Comparison of ENCODE assay signal across 23 mouse cellular contexts in the genomic region with DNA sequence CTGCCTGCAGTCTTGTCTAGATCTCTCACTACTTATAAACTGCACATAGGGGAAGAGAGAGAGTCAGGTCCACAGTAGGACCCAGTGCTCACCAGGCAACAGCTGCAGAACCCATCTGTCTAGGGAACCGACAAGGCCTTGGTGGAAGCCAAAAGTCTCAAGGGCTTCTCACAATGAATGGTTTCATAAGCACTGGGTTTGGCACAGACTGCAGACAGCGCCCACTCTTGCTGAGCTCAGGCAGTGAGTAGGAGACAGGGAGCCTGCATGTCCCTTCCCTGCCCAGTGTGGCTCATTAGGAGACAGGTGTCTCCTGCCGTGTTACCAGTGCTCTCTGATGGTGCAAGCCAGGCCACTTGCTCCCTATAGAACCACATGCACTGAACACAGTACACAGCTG. TPM values are rescaled to one million over a fixed set of nuclear protein-coding genes. Genes with fewer than 3 reads are reported as not detected.
DNase-seq lines count a peak whose midpoint lies in the region; ATAC-seq and TF ChIP-seq lines count a peak whose summit lies in the region.
"Had no signal": no experiment of that assay in that cellular context is flagged by ENCODE, and none has a peak within 500 bp of the region (broad histone marks: within the 10 kb centered on the region; RNA-seq: fewer than 3 reads in every experiment).

No protein-coding gene starts in this region.

- no peak for ATAC-seq in forebrain, embryonic 11.5 days (replicated peaks; ENCODE audit: low FRiP score)
- ATAC-seq in forebrain, embryonic 16.5 days, result no peak
- ATAC-seq in erythroblast, adult 5-6 weeks (replicated peaks; ENCODE audit: low FRiP score, poor library complexity, severe bottlenecking), result no peak
- ATAC-seq in midbrain, postnatal 0 days (ENCODE audit: low FRiP score), result no peak
- no peak for ATAC-seq in liver, embryonic 11.5 days (replicated peaks; ENCODE audit: low FRiP score)
- ATAC-seq: hindbrain, embryonic 16.5 days had no signal

- no peak overlapping the region for H3K9ac ChIP-seq in forebrain, embryonic 11.5 days (ENCODE audit: low read length)
- no peak overlapping the region for H3K9ac ChIP-seq in forebrain, embryonic 16.5 days (replicated peaks; ENCODE audit: low read depth, low read length)
- H3K9ac ChIP-seq in midbrain, postnatal 0 days (replicated peaks; ENCODE audit: low read length, poor library complexity, severe bottlenecking), result no peak overlapping the region
- H3K9ac ChIP-seq in liver, embryonic 11.5 days (ENCODE audit: low read depth, low read length), result no peak overlapping the region
- H3K9ac ChIP-seq: forebrain, embryonic 12.5 days; heart, embryonic 15.5 days had no signal

- no peak for TF ChIP-seq CTCF in midbrain, postnatal 0 days (IDR thresholded peaks at IDR 0.05)

- no peak overlapping the region for H3K4me2 ChIP-seq in forebrain, embryonic 11.5 days (ENCODE audit: low read depth, low read length, severe bottlenecking)
- no peak overlapping the region for H3K4me2 ChIP-seq in forebrain, embryonic 16.5 days (ENCODE audit: low read length)
- no peak overlapping the region for H3K4me2 ChIP-seq in midbrain, postnatal 0 days (ENCODE audit: low read depth, low read length, poor library complexity, severe bottlenecking)
- no peak overlapping the region for H3K4me2 ChIP-seq in liver, embryonic 11.5 days
- H3K4me2 ChIP-seq: forebrain, embryonic 12.5 days; heart, embryonic 15.5 days had no signal

- no peak overlapping the region for H3K4me3 ChIP-seq in forebrain, embryonic 11.5 days (ENCODE audit: low read depth, low read length)
- H3K4me3 ChIP-seq in forebrain, embryonic 16.5 days (replicated peaks; ENCODE audit: low read length), result no peak overlapping the region
- no peak overlapping the region for H3K4me3 ChIP-seq in midbrain, postnatal 0 days (ENCODE audit: low read depth, low read length)
- no peak overlapping the region for H3K4me3 ChIP-seq in liver, embryonic 11.5 days (ENCODE audit: low read depth, low read length)
- H3K4me3 ChIP-seq: forebrain, embryonic 12.5 days; heart, embryonic 15.5 days had no signal

- H3K27me3 ChIP-seq in forebrain, embryonic 11.5 days (ENCODE audit: control insufficient read depth, insufficient read depth, low read length), result no peaks in the 10 kb centered on the region
- no peaks in the 10 kb centered on the region for H3K27me3 ChIP-seq in forebrain, embryonic 16.5 days (replicated peaks; ENCODE audit: control insufficient read depth, insufficient read depth, low read length)
- H3K27me3 ChIP-seq in midbrain, postnatal 0 days (ENCODE audit: insufficient read depth, low read length), result no peaks in the 10 kb centered on the region
- no peaks in the 10 kb centered on the region for H3K27me3 ChIP-seq in liver, embryonic 11.5 days (replicated peaks; ENCODE audit: control insufficient read depth, insufficient read depth, low read length)
- H3K27me3 ChIP-seq: forebrain, embryonic 12.5 days; heart, embryonic 15.5 days had no signal

- DNase-seq in forebrain, embryonic 11.5 days (ENCODE audit: low spot score), result peak; percentile 21
- peak; percentile 84 for DNase-seq in right cerebral cortex, adult 18-20 months
- no peak for DNase-seq in right cerebral cortex, postnatal 4 days
- peak; percentile 67 to 79 for DNase-seq in layer of hippocampus, postnatal 36 days
- DNase-seq in midbrain, postnatal 0 days (ENCODE audit: low spot score), result no peak
- no peak for DNase-seq in liver, embryonic 11.5 days (ENCODE audit: low spot score)
- DNase-seq: cerebellum, adult 9-11 months had no signal

- peaks cover 4% of the 10 kb centered on the region; the same call in 1 of the 2 replicates for H3K36me3 ChIP-seq in forebrain, embryonic 11.5 days (ENCODE audit: control insufficient read depth, insufficient read depth, low read length)
- H3K36me3 ChIP-seq in forebrain, embryonic 16.5 days (ENCODE audit: control insufficient read depth, insufficient read depth), result peaks cover 10% of the 10 kb centered on the region
- H3K36me3 ChIP-seq in midbrain, postnatal 0 days (ENCODE audit: insufficient read depth, low read length), result peaks cover 34% of the 10 kb centered on the region
- peaks cover 6% of the 10 kb centered on the region; the same call in 1 of the 2 replicates for H3K36me3 ChIP-seq in liver, embryonic 11.5 days (ENCODE audit: control insufficient read depth, insufficient read depth, low read length)

- peaks cover 8% of the 10 kb centered on the region; the same call in 1 of the 2 replicates for H3K4me1 ChIP-seq in forebrain, embryonic 11.5 days (replicated peaks; ENCODE audit: control insufficient read depth, insufficient read depth, low read length)
- peaks cover 20% of the 10 kb centered on the region for H3K4me1 ChIP-seq in forebrain, embryonic 16.5 days (replicated peaks; ENCODE audit: control insufficient read depth, insufficient read depth, low read length)
- H3K4me1 ChIP-seq in midbrain, postnatal 0 days (ENCODE audit: insufficient read depth, low read length), result peaks cover 11% of the 10 kb centered on the region
- H3K4me1 ChIP-seq in liver, embryonic 11.5 days (replicated peaks; ENCODE audit: control insufficient read depth, insufficient read depth, low read length), result peaks cover 10% of the 10 kb centered on the region; the same call in 1 of the 2 replicates

- WGBS in forebrain, embryonic 11.5 days, result 92% methylated on average over 3 of the region's 3 CpGs
- 94% methylated on average over 3 of the region's 3 CpGs for WGBS in forebrain, embryonic 16.5 days
- 90% methylated on average over 3 of the region's 3 CpGs for WGBS in midbrain, postnatal 0 days
- 89% methylated on average over 3 of the region's 3 CpGs for WGBS in liver, embryonic 11.5 days

- no peak overlapping the region for H3K27ac ChIP-seq in forebrain, embryonic 11.5 days (ENCODE audit: low read depth, low read length)
- no peak overlapping the region for H3K27ac ChIP-seq in forebrain, embryonic 16.5 days (ENCODE audit: low read length)
- no peak overlapping the region for H3K27ac ChIP-seq in midbrain, postnatal 0 days (ENCODE audit: low read depth, low read length)
- H3K27ac ChIP-seq in liver, embryonic 11.5 days (ENCODE audit: low read depth, low read length), result no peak overlapping the region
- H3K27ac ChIP-seq: forebrain, embryonic 12.5 days; heart, embryonic 15.5 days had no signal

- no peaks in the 10 kb centered on the region for H3K9me3 ChIP-seq in forebrain, embryonic 11.5 days (ENCODE audit: control insufficient read depth, low read length)
- H3K9me3 ChIP-seq in forebrain, embryonic 16.5 days (ENCODE audit: control insufficient read depth, low read length), result no peaks in the 10 kb centered on the region
- H3K9me3 ChIP-seq in midbrain, postnatal 0 days (ENCODE audit: low read length), result no peaks in the 10 kb centered on the region
- H3K9me3 ChIP-seq in liver, embryonic 11.5 days (ENCODE audit: control insufficient read depth, low read length), result no peaks in the 10 kb centered on the region
- H3K9me3 ChIP-seq: forebrain, embryonic 12.5 days; heart, embryonic 15.5 days had no signal

RNA-seq across cellular contexts. Expression of gene Cops9, which starts 3.6 kb away (rescaled TPM):
- polyA plus RNA-seq in forebrain, embryonic 11.5 days (2014; fragmentation: Nextera tagmentation; extraction: Ambion mirVana), result 346 and 366 TPM in 2 replicates
- polyA plus RNA-seq in forebrain, embryonic 16.5 days (2015; fragmentation: Nextera tagmentation; extraction: Ambion mirVana), result 462 and 475 TPM in 2 replicates
- 100 to 1,000 TPM; 336 to 386 TPM for total RNA-seq in layer of hippocampus, postnatal 36 days (2021)
- 37.2 and 48.6 TPM in 2 replicates for total RNA-seq in erythroblast, adult 5-6 weeks (2015; ENCODE audit: low replicate concordance)
- 8.2 and 24.3 TPM in 2 replicates for total RNA-seq in erythroblast, adult 5-6 weeks (2017; ENCODE audit: low replicate concordance)
- total RNA-seq in midbrain, postnatal 0 days (2014; rRNA removed), result 182 and 297 TPM in 2 replicates
- 598 and 604 TPM in 2 replicates for polyA plus RNA-seq in midbrain, postnatal 0 days (2015; fragmentation: Nextera tagmentation; extraction: Ambion mirVana)
- polyA plus RNA-seq in liver, embryonic 11.5 days (2014; fragmentation: Nextera tagmentation; extraction: Ambion mirVana), result 320 and 354 TPM in 2 replicates

RNA-seq across cellular contexts. Expression of gene Otos, which starts 10.5 kb away (rescaled TPM):
- not detected in 2 replicates for polyA plus RNA-seq in forebrain, embryonic 11.5 days (2014; fragmentation: Nextera tagmentation; extraction: Ambion mirVana)
- polyA plus RNA-seq in forebrain, embryonic 16.5 days (2015; fragmentation: Nextera tagmentation; extraction: Ambion mirVana), result 0.07 and 0.33 TPM in 2 replicates
- under 1 TPM; 0.15 to 0.35 TPM for total RNA-seq in layer of hippocampus, postnatal 36 days (2021)
- not detected in 2 replicates for total RNA-seq in erythroblast, adult 5-6 weeks (2015; ENCODE audit: low replicate concordance)
- 0.70 and 1.1 TPM in 2 replicates for total RNA-seq in erythroblast, adult 5-6 weeks (2017; ENCODE audit: low replicate concordance)
- total RNA-seq in midbrain, postnatal 0 days (2014; rRNA removed), result not detected in 2 replicates
- polyA plus RNA-seq in midbrain, postnatal 0 days (2015; fragmentation: Nextera tagmentation; extraction: Ambion mirVana), result 0.69 and 0.96 TPM in 2 replicates
- polyA plus RNA-seq in liver, embryonic 11.5 days (2014; fragmentation: Nextera tagmentation; extraction: Ambion mirVana), result not detected in 2 replicates
- total RNA-seq: monocyte, adult 5-6 weeks; neutrophil, adult 5-6 weeks had no signal
- polyA plus RNA-seq: embryonic facial prominence, embryonic 11.5 days; heart, embryonic 15.5 days had no signal

RNA-seq across cellular contexts. Expression of gene Olfr12, which starts 20.6 kb away (rescaled TPM):
- 0.15 TPM in 1 of 2 replicates, not detected in the other for polyA plus RNA-seq in forebrain, embryonic 11.5 days (2014; fragmentation: Nextera tagmentation; extraction: Ambion mirVana)
- not detected in 2 replicates for polyA plus RNA-seq in forebrain, embryonic 16.5 days (2015; fragmentation: Nextera tagmentation; extraction: Ambion mirVana)
- not detected for total RNA-seq in layer of hippocampus, postnatal 36 days (2021)
- total RNA-seq in erythroblast, adult 5-6 weeks (2015; ENCODE audit: low replicate concordance), result not detected in 2 replicates
- total RNA-seq in erythroblast, adult 5-6 weeks (2017; ENCODE audit: low replicate concordance), result not detected in 2 replicates
- total RNA-seq in midbrain, postnatal 0 days (2014; rRNA removed), result not detected in 2 replicates
- not detected in 2 replicates for polyA plus RNA-seq in midbrain, postnatal 0 days (2015; fragmentation: Nextera tagmentation; extraction: Ambion mirVana)
- not detected in 2 replicates for polyA plus RNA-seq in liver, embryonic 11.5 days (2014; fragmentation: Nextera tagmentation; extraction: Ambion mirVana)
- total RNA-seq: gastrocnemius, postnatal 4 days; left cerebral cortex, adult 8-10 months; megakaryocyte, adult 5-6 weeks; monocyte, adult 5-6 weeks had no signal
- polyA plus RNA-seq: brain, embryonic 14.5 days; embryonic facial prominence, embryonic 11.5 days; forebrain, embryonic 12.5 days; heart, embryonic 15.5 days; hindbrain, embryonic 16.5 days; kidney, embryonic 14.5 days; liver, embryonic 16.5 days; small intestine, adult 2 months; stomach, embryonic 16.5 days had no signal

RNA-seq across cellular contexts. Expression of gene Olfr1410, which starts 32.6 kb away (rescaled TPM):
- not detected in 2 replicates for polyA plus RNA-seq in forebrain, embryonic 11.5 days (2014; fragmentation: Nextera tagmentation; extraction: Ambion mirVana)
- not detected in 2 replicates for polyA plus RNA-seq in forebrain, embryonic 16.5 days (2015; fragmentation: Nextera tagmentation; extraction: Ambion mirVana)
- not detected for total RNA-seq in layer of hippocampus, postnatal 36 days (2021)
- total RNA-seq in erythroblast, adult 5-6 weeks (2015; ENCODE audit: low replicate concordance), result not detected in 2 replicates
- total RNA-seq in erythroblast, adult 5-6 weeks (2017; ENCODE audit: low replicate concordance), result not detected in 2 replicates
- total RNA-seq in midbrain, postnatal 0 days (2014; rRNA removed), result not detected in 2 replicates
- not detected in 2 replicates for polyA plus RNA-seq in midbrain, postnatal 0 days (2015; fragmentation: Nextera tagmentation; extraction: Ambion mirVana)
- polyA plus RNA-seq in liver, embryonic 11.5 days (2014; fragmentation: Nextera tagmentation; extraction: Ambion mirVana), result not detected in 2 replicates
- total RNA-seq: gastrocnemius, postnatal 4 days; left cerebral cortex, adult 8-10 months; megakaryocyte, adult 5-6 weeks; monocyte, adult 5-6 weeks; neutrophil, adult 5-6 weeks had no signal
- polyA plus RNA-seq: brain, embryonic 14.5 days; embryonic facial prominence, embryonic 11.5 days; forebrain, embryonic 12.5 days; heart, embryonic 15.5 days; hindbrain, embryonic 16.5 days; kidney, embryonic 14.5 days; liver, embryonic 16.5 days; small intestine, adult 2 months; stomach, embryonic 16.5 days had no signal

RNA-seq across cellular contexts. Expression of gene Olfr1411, which starts 44.0 kb away (rescaled TPM):
- polyA plus RNA-seq in forebrain, embryonic 11.5 days (2014; fragmentation: Nextera tagmentation; extraction: Ambion mirVana), result not detected in 2 replicates
- polyA plus RNA-seq in forebrain, embryonic 16.5 days (2015; fragmentation: Nextera tagmentation; extraction: Ambion mirVana), result not detected in 2 replicates
- total RNA-seq in layer of hippocampus, postnatal 36 days (2021), result not detected
- total RNA-seq in erythroblast, adult 5-6 weeks (2015; ENCODE audit: low replicate concordance), result not detected in 2 replicates
- not detected in 2 replicates for total RNA-seq in erythroblast, adult 5-6 weeks (2017; ENCODE audit: low replicate concordance)
- total RNA-seq in midbrain, postnatal 0 days (2014; rRNA removed), result not detected in 2 replicates
- not detected in 2 replicates for polyA plus RNA-seq in midbrain, postnatal 0 days (2015; fragmentation: Nextera tagmentation; extraction: Ambion mirVana)
- polyA plus RNA-seq in liver, embryonic 11.5 days (2014; fragmentation: Nextera tagmentation; extraction: Ambion mirVana), result not detected in 2 replicates
- total RNA-seq: gastrocnemius, postnatal 4 days; left cerebral cortex, adult 8-10 months; megakaryocyte, adult 5-6 weeks; monocyte, adult 5-6 weeks; neutrophil, adult 5-6 weeks had no signal
- polyA plus RNA-seq: brain, embryonic 14.5 days; embryonic facial prominence, embryonic 11.5 days; forebrain, embryonic 12.5 days; heart, embryonic 15.5 days; hindbrain, embryonic 16.5 days; kidney, embryonic 14.5 days; liver, embryonic 16.5 days; small intestine, adult 2 months; stomach, embryonic 16.5 days had no signal

Comparison
In these comparisons a context has a peak if more than half of its experiments do, and no peak if none do; other contexts are left out.
1. DNase-seq: peak in forebrain, embryonic 11.5 days (single experiment), right cerebral cortex, adult 18-20 months (single experiment) and layer of hippocampus, postnatal 36 days (2 of 2); none in right cerebral cortex, postnatal 4 days (single experiment), midbrain, postnatal 0 days (single experiment) and liver, embryonic 11.5 days (single experiment).